Mouse (Mus musculus): ENCODE data around the gene Atxn2.

Gene Atxn2

GRCm38 (mm10) chr5:121767564-121767963 lies 56.4 kb downstream of the Atxn2 start:
- no peak for DNase-seq

- DNase-seq: peak; percentile 25 to 32
Observed at GRCm38 (mm10) chr5:121769827-121770226, 58.7 kb downstream of the Atxn2 start.

GRCm38 (mm10) chr5:121771611-121772010 lies 60.5 kb downstream of the Atxn2 start:
- DNase-seq: no peak

GRCm38 (mm10) chr5:121778485-121779119 lies 67.5 kb downstream of the Atxn2 start:
- no peak for DNase-seq

GRCm38 (mm10) chr5:121780180-121780579 lies 69.0 kb downstream of the Atxn2 start:
- DNase-seq: peak; percentile 11 to 21

- no peak for DNase-seq
Observed at GRCm38 (mm10) chr5:121782467-121782866, 71.3 kb downstream of the Atxn2 start.

- peak; percentile 20 to 50 for DNase-seq
Observed at GRCm38 (mm10) chr5:121783862-121784500, 72.8 kb downstream of the Atxn2 start.

- no peak for DNase-seq
Observed at GRCm38 (mm10) chr5:121791026-121791425, 79.9 kb downstream of the Atxn2 start.

GRCm38 (mm10) chr5:121795800-121796199 lies 84.7 kb downstream of the Atxn2 start:
- DNase-seq: no peak

- DNase-seq: no peak
Observed at GRCm38 (mm10) chr5:121798447-121798846, 87.3 kb downstream of the Atxn2 start.

GRCm38 (mm10) chr5:121807186-121807585 lies 96.0 kb downstream of the Atxn2 start:
- no peak for DNase-seq

GRCm38 (mm10) chr5:121808202-121808601 lies 97.1 kb downstream of the Atxn2 start:
- DNase-seq: no peak

- no peak for DNase-seq
Observed at GRCm38 (mm10) chr5:121809667-121810224, 98.6 kb downstream of the Atxn2 start.

GRCm38 (mm10) chr5:121810331-121811151 lies 99.4 kb downstream of the Atxn2 start:
- DNase-seq: no peak

- no peak for DNase-seq
Observed at GRCm38 (mm10) chr5:121811485-121811931, 100.4 kb downstream of the Atxn2 start.

GRCm38 (mm10) chr5:121812526-121813243 lies 101.5 kb downstream of the Atxn2 start:
- DNase-seq: no peak

- DNase-seq: no peak
Observed at GRCm38 (mm10) chr5:121813744-121814143, 102.6 kb downstream of the Atxn2 start.

GRCm38 (mm10) chr5:121815067-121815466 lies 103.9 kb downstream of the Atxn2 start:
- DNase-seq: peak; percentile 72 to 87

GRCm38 (mm10) chr5:121815867-121816380 lies 104.8 kb downstream of the Atxn2 start:
- no peak for DNase-seq

GRCm38 (mm10) chr5:121816611-121817010 lies 105.5 kb downstream of the Atxn2 start:
- DNase-seq: no peak

- DNase-seq: no peak
Observed at GRCm38 (mm10) chr5:121817551-121817950, 106.4 kb downstream of the Atxn2 start.

GRCm38 (mm10) chr5:121818401-121818800 lies 107.3 kb downstream of the Atxn2 start:
- no peak for DNase-seq

All from lung, adult 18-20 months (tissue).